Mouse (Mus musculus) bone marrow macrophage, adult 2 months (primary cell): ENCODE measurements around the gene Svbp. TPM values are rescaled to one million over a fixed set of nuclear protein-coding genes. Genes with fewer than 3 reads are reported as not detected.
A peak's percentile ranks its signal among the peaks of the same experiment; 100 is the strongest.

Experiments
- H3K27ac ChIP-seq: 2 replicates; pipeline ENCODE4 v1.5.1; 2012; ENCODE audit warnings: low read depth, low read length; ENCODE audit not compliant: insufficient read depth
- H3K4me1 ChIP-seq: 2 replicates; pipeline ENCODE4 v1.6.1; 2012; ENCODE audit warnings: low read length; ENCODE audit not compliant: control insufficient read depth, insufficient read depth
- H3K4me3 ChIP-seq: 2 replicates; pipeline ENCODE4 v1.5.1; 2012; ENCODE audit warnings: mild to moderate bottlenecking, low read length, moderate library complexity; ENCODE audit not compliant: insufficient read depth
- CTCF ChIP-seq: IDR thresholded peaks from 2 replicates; pipeline ENCODE4 v1.5.1; 2012; ENCODE audit warnings: low read depth, mild to moderate bottlenecking, low read length, moderate library complexity
- POLR2A ChIP-seq: IDR thresholded peaks from 2 replicates; pipeline ENCODE4 v1.6.1; 2012; ENCODE audit warnings: mild to moderate bottlenecking, low read depth, low read length, borderline replicate concordance
- polyA plus RNA-seq: library from polyadenylated mRNA; stranded (reverse); fragments of >200 nt; gene quantifications from 2 replicates; pipeline ENCODE4 v1.2.4, GENCODE M21; 2012; ENCODE audit not compliant: missing spikeins, insufficient read depth, insufficient read length

Svbp gene
- polyA plus RNA-seq, 1 experiment, result 36.6 TPM

GRCm38 (mm10) chr4:119167663-119168062, 27.4 kb upstream of the Svbp start:
- H3K4me1 ChIP-seq, result no peaks in the 10 kb centered on the region
- no peak for TF ChIP-seq POLR2A
- peak; percentile 43; the same call in 1 of the 2 replicates for TF ChIP-seq CTCF

GRCm38 (mm10) chr4:119172919-119173650, 22.0 kb upstream of the Svbp start:
- peak overlapping the region; percentile 89 for H3K4me3 ChIP-seq
- TF ChIP-seq POLR2A (no peak), CTCF (no peak)
- peaks cover 6% of the 10 kb centered on the region; the same call in 1 of the 2 replicates for H3K4me1 ChIP-seq
- H3K27ac ChIP-seq, result no peak overlapping the region

More at GRCm38 (mm10) chr4:119167663-119168062, 27.4 kb upstream of the Svbp start:
- no peak overlapping the region for H3K4me3 ChIP-seq
- no peak overlapping the region for H3K27ac ChIP-seq

- TF ChIP-seq CTCF (no peak), POLR2A (no peak)
Observed at GRCm38 (mm10) chr4:119173851-119174453, 21.2 kb upstream of the Svbp start, which contains the start of gene Zfp691. Gene Zfp691 (minus strand): TSS chr4:119174195.

GRCm38 (mm10) chr4:119177702-119178101, 17.4 kb upstream of the Svbp start:
- H3K27ac ChIP-seq, result no peak overlapping the region
- TF ChIP-seq CTCF, result no peak
- TF ChIP-seq POLR2A, result no peak
- peaks cover 19% of the 10 kb centered on the region for H3K4me1 ChIP-seq

More at GRCm38 (mm10) chr4:119173851-119174453, 21.2 kb upstream of the Svbp start, which contains the start of gene Zfp691:
- Histone ChIP-seq H3K4me1 (peaks cover 6% of the 10 kb centered on the region; the same call in 1 of the 2 replicates), H3K4me3 (peak within 1 kb of the TSS; percentile 89), H3K27ac (no peak within 1 kb of the TSS)

GRCm38 (mm10) chr4:119178331-119178730, 16.8 kb upstream of the Svbp start:
- no peak overlapping the region for H3K27ac ChIP-seq
- H3K4me3 ChIP-seq, result no peak overlapping the region
- TF ChIP-seq CTCF (no peak), POLR2A (no peak)
- peaks cover 19% of the 10 kb centered on the region for H3K4me1 ChIP-seq

More at GRCm38 (mm10) chr4:119177702-119178101, 17.4 kb upstream of the Svbp start:
- no peak overlapping the region for H3K4me3 ChIP-seq

- Histone ChIP-seq H3K4me3 (no peak overlapping the region), H3K27ac (no peak overlapping the region), H3K4me1 (peaks cover 19% of the 10 kb centered on the region)
- TF ChIP-seq CTCF, result no peak
- no peak for TF ChIP-seq POLR2A
Observed at GRCm38 (mm10) chr4:119180133-119180707, 14.9 kb upstream of the Svbp start.

GRCm38 (mm10) chr4:119181456-119181855, 13.7 kb upstream of the Svbp start:
- peaks cover 19% of the 10 kb centered on the region for H3K4me1 ChIP-seq
- no peak overlapping the region for H3K27ac ChIP-seq
- no peak for TF ChIP-seq POLR2A
- TF ChIP-seq CTCF, result no peak
- no peak overlapping the region for H3K4me3 ChIP-seq

GRCm38 (mm10) chr4:119183525-119183924, 11.6 kb upstream of the Svbp start:
- Histone ChIP-seq H3K27ac (no peak overlapping the region), H3K4me1 (peaks cover 13% of the 10 kb centered on the region), H3K4me3 (no peak overlapping the region)
- no peak for TF ChIP-seq POLR2A

- H3K4me3 ChIP-seq, result no peak overlapping the region
- TF ChIP-seq CTCF (no peak), POLR2A (no peak)
- H3K27ac ChIP-seq, result no peak overlapping the region
- H3K4me1 ChIP-seq, result peaks cover 12% of the 10 kb centered on the region
Observed at GRCm38 (mm10) chr4:119185771-119186170, 9.3 kb upstream of the Svbp start.
